Mouse (Mus musculus): ENCODE results near the gene Irs3.

GRCm38 (mm10) chr5:137683388-137684293, 38.1 kb upstream of the Irs3 start:
- TF ChIP-seq POLR2A (IDR thresholded peaks at IDR 0.05; ENCODE audit: low read depth, low read length): no peak
- no peak for TF ChIP-seq CTCF (IDR thresholded peaks at IDR 0.05; ENCODE audit: extremely low read depth, insufficient read depth, insufficient read length, insufficient replicate concordance)
